Mouse (Mus musculus) embryo, embryonic 11.5 days (tissue): ENCODE data around the gene Obsl1.

Experiments used
- DNase-seq: peaks from one replicate; pipeline ENCODE4 v3.0.0-alpha.2; 2012; ENCODE audit warnings: low read depth, low spot score

Obsl1 gene

GRCm38 (mm10) chr1:75505956-75506831 is at the start of gene Obsl1:
Obsl1 (minus strand) TSS chr1:75506452.
- DNase-seq, result peak; percentile 72

- DNase-seq, result no peak
Observed at GRCm38 (mm10) chr1:75555680-75556079, 49.4 kb upstream of the Obsl1 start.

GRCm38 (mm10) chr1:75550586-75550985 is 44.3 kb upstream of the Obsl1 start:
- DNase-seq, result no peak

GRCm38 (mm10) chr1:75549289-75550279 is 43.3 kb upstream of the Obsl1 start:
- no peak for DNase-seq

- no peak for DNase-seq
Observed at GRCm38 (mm10) chr1:75548871-75549270, 42.6 kb upstream of the Obsl1 start.

- DNase-seq, result no peak
Observed at GRCm38 (mm10) chr1:75548083-75548482, 41.8 kb upstream of the Obsl1 start.

- no peak for DNase-seq
Observed at GRCm38 (mm10) chr1:75547351-75547750, 41.1 kb upstream of the Obsl1 start.

- peak; percentile 45 for DNase-seq
Observed at GRCm38 (mm10) chr1:75545965-75546956, 40.0 kb upstream of the Obsl1 start, which contains the start of gene Slc4a3. Slc4a3 (plus strand) TSS chr1:75546266.

- DNase-seq, result no peak
Observed at GRCm38 (mm10) chr1:75544351-75544750, 38.1 kb upstream of the Obsl1 start.

GRCm38 (mm10) chr1:75541496-75541895 is 35.2 kb upstream of the Obsl1 start:
- DNase-seq, result no peak

- DNase-seq, result no peak
Observed at GRCm38 (mm10) chr1:75538597-75539190, 32.4 kb upstream of the Obsl1 start.

- no peak for DNase-seq
Observed at GRCm38 (mm10) chr1:75537587-75537986, 31.3 kb upstream of the Obsl1 start.

GRCm38 (mm10) chr1:75533325-75534252 is 27.3 kb upstream of the Obsl1 start:
- no peak for DNase-seq

- no peak for DNase-seq
Observed at GRCm38 (mm10) chr1:75532280-75533172, 26.3 kb upstream of the Obsl1 start.

GRCm38 (mm10) chr1:75530546-75530945 is 24.3 kb upstream of the Obsl1 start:
- DNase-seq, result no peak

- no peak for DNase-seq
Observed at GRCm38 (mm10) chr1:75524679-75525078, 18.4 kb upstream of the Obsl1 start.

GRCm38 (mm10) chr1:75521321-75522031 is 15.2 kb upstream of the Obsl1 start, which contains the start of gene Stk11ip:
Stk11ip (plus strand) TSS chr1:75521529.
- DNase-seq, result peak; percentile 90

- DNase-seq, result no peak
Observed at GRCm38 (mm10) chr1:75519576-75519975, 13.3 kb upstream of the Obsl1 start.
